Mouse (Mus musculus): ENCODE measurements around the gene Rab12.

GRCm38 (mm10) chr17:66450526-66451070 is 68.9 kb downstream of the Rab12 start:
- TF ChIP-seq POLR2AphosphoS5 (IDR thresholded peaks at IDR 0.05; ENCODE audit: insufficient replicate concordance, low read depth, low read length) (no peak), CTCF (IDR thresholded peaks at IDR 0.05; ENCODE audit: low read depth, low read length) (no peak)

Measured in G1E (cell line).